In the genomic region with DNA sequence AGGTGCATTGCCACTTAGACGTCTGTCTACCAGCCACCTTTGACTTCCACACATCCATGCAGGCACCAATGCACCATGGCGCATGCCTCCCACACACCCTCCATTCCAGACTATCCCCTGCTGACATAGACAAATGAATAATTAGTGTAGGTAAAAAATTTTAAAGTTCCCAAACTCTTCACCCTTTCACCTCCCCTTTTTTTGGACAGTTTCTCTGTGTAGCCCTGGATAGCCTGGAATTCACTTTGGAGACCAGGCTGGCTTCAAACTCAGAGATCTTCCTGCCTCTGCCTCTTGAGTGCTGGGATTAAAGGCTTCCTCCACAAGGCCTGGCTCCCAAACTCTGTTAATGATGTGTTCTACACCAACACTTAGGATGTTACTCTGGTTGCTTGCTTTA, we compare ENCODE assay signal across 16 mouse cellular contexts.
"Had no signal": no experiment of that assay in that cellular context is flagged by ENCODE, and none has a peak within 500 bp of the region (broad histone marks: within the 10 kb centered on the region; RNA-seq: fewer than 3 reads in every experiment).

No protein-coding gene starts in this region.

- H3K4me3 ChIP-seq: neural tube, embryonic 13.5 days; neural tube, embryonic 15.5 days; stomach, embryonic 15.5 days had no signal

- H3K4me1 ChIP-seq: stomach, embryonic 15.5 days had no signal

- H3K4me2 ChIP-seq: neural tube, embryonic 13.5 days; neural tube, embryonic 15.5 days; stomach, embryonic 15.5 days had no signal

- DNase-seq: retina, postnatal 1 day; right cerebral cortex, adult 18-20 months; right cerebral cortex, postnatal 14 days; right cerebral cortex, postnatal 25 days; right cerebral cortex, postnatal 4 days; spleen, adult 18-20 months; thymus, adult 18-20 months; thymus, adult 2 months; thymus, postnatal 14 days; thymus, postnatal 25 days; thymus, postnatal 36 days; thymus, postnatal 4 days had no signal

- H3K27me3 ChIP-seq: neural tube, embryonic 13.5 days; neural tube, embryonic 15.5 days; stomach, embryonic 15.5 days had no signal

- H3K9me3 ChIP-seq: neural tube, embryonic 15.5 days; stomach, embryonic 15.5 days had no signal

- H3K9ac ChIP-seq: neural tube, embryonic 13.5 days; neural tube, embryonic 15.5 days; stomach, embryonic 15.5 days had no signal

- H3K36me3 ChIP-seq: neural tube, embryonic 15.5 days; stomach, embryonic 15.5 days had no signal

- H3K27ac ChIP-seq: neural tube, embryonic 13.5 days; neural tube, embryonic 15.5 days; stomach, embryonic 15.5 days; stomach, postnatal 0 days had no signal
